ENCODE assay signal across 16 mouse cellular contexts in genomic region chr7:115252370-115252750, GRCm38 (mm10).
"Had no signal": no experiment of that assay in that cellular context is flagged by ENCODE, and none has a peak within 500 bp of the region (broad histone marks: within the 10 kb centered on the region; RNA-seq: fewer than 3 reads in every experiment).

No protein-coding gene starts in this region.

- H3K4me1 ChIP-seq: intestine, embryonic 15.5 days; liver, embryonic 13.5 days; lung, embryonic 15.5 days; midbrain, embryonic 13.5 days; neural tube, embryonic 13.5 days had no signal

- H3K4me3 ChIP-seq: intestine, embryonic 15.5 days; layer of hippocampus, adult 2 months; liver, embryonic 13.5 days; lung, embryonic 15.5 days; midbrain, embryonic 13.5 days; neural tube, embryonic 13.5 days had no signal

- H3K27ac ChIP-seq: intestine, embryonic 15.5 days; layer of hippocampus, adult 2 months; liver, embryonic 13.5 days; lung, embryonic 15.5 days; midbrain, embryonic 13.5 days; neural tube, embryonic 13.5 days had no signal

- DNase-seq: kidney, adult 9 months; kidney, postnatal 4 days; liver; liver, embryonic 13.5 days; liver, postnatal 0 days; lung, postnatal 14 days; retina, postnatal 1 day; right cerebral cortex, postnatal 4 days; spleen, adult 18-20 months; thymus, adult 18-20 months; thymus, postnatal 14 days had no signal

- H3K9me3 ChIP-seq: intestine, embryonic 15.5 days; liver, embryonic 13.5 days; lung, embryonic 15.5 days; midbrain, embryonic 13.5 days; neural tube, embryonic 13.5 days had no signal

- H3K9ac ChIP-seq: intestine, embryonic 15.5 days; liver, embryonic 13.5 days; liver, postnatal 0 days; lung, embryonic 15.5 days; midbrain, embryonic 13.5 days; neural tube, embryonic 13.5 days had no signal

- H3K4me2 ChIP-seq: intestine, embryonic 15.5 days; liver, embryonic 13.5 days; lung, embryonic 15.5 days; midbrain, embryonic 13.5 days; neural tube, embryonic 13.5 days had no signal

- H3K27me3 ChIP-seq: intestine, embryonic 15.5 days; liver, embryonic 13.5 days; lung, embryonic 15.5 days; midbrain, embryonic 13.5 days; neural tube, embryonic 13.5 days had no signal

- ATAC-seq: intestine, embryonic 15.5 days; liver, postnatal 0 days; midbrain, embryonic 13.5 days had no signal

- H3K36me3 ChIP-seq: intestine, embryonic 15.5 days; liver, embryonic 13.5 days; lung, embryonic 15.5 days; midbrain, embryonic 13.5 days; neural tube, embryonic 13.5 days had no signal
